Mouse (Mus musculus): ENCODE data around the gene Spg21. TPM values are rescaled to one million over a fixed set of nuclear protein-coding genes. Genes with fewer than 3 reads are reported as not detected.
A peak's percentile ranks its signal among the peaks of the same experiment; 100 is the strongest.

Spg21 gene
- 5.6 and 6.9 TPM in 2 replicates for polyA plus RNA-seq (2012; rRNA removed)
- 28.0 and 30.6 TPM in 2 replicates for polyA plus RNA-seq (2014; fragmentation: Nextera tagmentation; extraction: Ambion mirVana)

- H3K9me3 ChIP-seq (ENCODE audit: control insufficient read depth, low read length) = no peaks in the 10 kb centered on the region
- peak; percentile 71 to 81 (median 71) for DNase-seq (ENCODE audit: low read depth in 3 of 3, low spot score in 3 of 3)
These were observed at the start of gene Spg21 for GRCm38 (mm10) chr9:65460732-65461442. TSS of gene Spg21 (plus strand) at chr9:65460947.

GRCm38 (mm10) chr9:65411326-65411725 is 49.4 kb upstream of the Spg21 start:
- DNase-seq (ENCODE audit: low read depth in 3 of 3, low spot score in 3 of 3) (no peak), ATAC-seq (ENCODE audit: insufficient read depth) (no peak)
- WGBS (ENCODE audit: insufficient replicate concordance) = 44% methylated on average over 3 of the region's 3 CpGs
- TF ChIP-seq EP300 (IDR thresholded peaks at IDR 0.05; ENCODE audit: low read depth) (no peak), CTCF (IDR thresholded peaks at IDR 0.05; ENCODE audit: low read depth) (no peak)
- Histone ChIP-seq H3K4me1 (replicated peaks; ENCODE audit: control insufficient read depth in 2 of 2, insufficient read depth in 2 of 2, low read length in 1 of 2) (no peaks in the 10 kb centered on the region), H3K9ac (replicated peaks) (no peak overlapping the region), H3K27me3 (ENCODE audit: control insufficient read depth, insufficient read depth, low read length) (no peaks in the 10 kb centered on the region), H3K27ac (no peak overlapping the region), H3K9me3 (ENCODE audit: control insufficient read depth, low read length) (no peaks in the 10 kb centered on the region), H3K4me2 (ENCODE audit: low read depth) (no peak overlapping the region), H3K36me3 (replicated peaks; ENCODE audit: control insufficient read depth, insufficient read depth, low read depth) (no peaks in the 10 kb centered on the region), H3K4me3 (ENCODE audit: insufficient read depth in 1 of 2, low read depth in 2 of 2, low read length in 2 of 2) (no peak overlapping the region)

More at GRCm38 (mm10) chr9:65460732-65461442, at the start of gene Spg21:
- peaks cover 2 to 11% of the 10 kb centered on the region in 2 experiments for H3K4me1 ChIP-seq (replicated peaks; ENCODE audit: control insufficient read depth in 2 of 2, insufficient read depth in 2 of 2, low read length in 1 of 2)
- WGBS (ENCODE audit: insufficient replicate concordance) = under 1% methylated on average over 53 of the region's 53 CpGs
- TF ChIP-seq EP300 (IDR thresholded peaks at IDR 0.05; ENCODE audit: low read depth) (no peak), CTCF (IDR thresholded peaks at IDR 0.05; ENCODE audit: low read depth) (no peak)
- H3K36me3 ChIP-seq (replicated peaks; ENCODE audit: control insufficient read depth, insufficient read depth, low read depth) = peaks cover 4% of the 10 kb centered on the region
- peak; percentile 87 for ATAC-seq (ENCODE audit: insufficient read depth)
- H3K27me3 ChIP-seq (ENCODE audit: control insufficient read depth, insufficient read depth, low read length) = no peaks in the 10 kb centered on the region
- H3K4me2 ChIP-seq (ENCODE audit: low read depth) = peak within 1 kb of the TSS; percentile 73
- H3K4me3 ChIP-seq (ENCODE audit: insufficient read depth in 1 of 2, low read depth in 2 of 2, low read length in 2 of 2) = peak within 1 kb of the TSS; percentile 63 to 82
- H3K9ac ChIP-seq (replicated peaks) = peak within 1 kb of the TSS; percentile 55
- H3K27ac ChIP-seq = no peak within 1 kb of the TSS

GRCm38 (mm10) chr9:65417738-65418137 is 43.0 kb upstream of the Spg21 start:
- Histone ChIP-seq H3K9me3 (ENCODE audit: control insufficient read depth, low read length) (no peaks in the 10 kb centered on the region), H3K9ac (replicated peaks) (no peak overlapping the region), H3K27ac (no peak overlapping the region), H3K36me3 (replicated peaks; ENCODE audit: control insufficient read depth, insufficient read depth, low read depth) (no peaks in the 10 kb centered on the region), H3K4me2 (ENCODE audit: low read depth) (no peak overlapping the region), H3K27me3 (ENCODE audit: control insufficient read depth, insufficient read depth, low read length) (no peaks in the 10 kb centered on the region), H3K4me3 (ENCODE audit: insufficient read depth in 1 of 2, low read depth in 2 of 2, low read length in 2 of 2) (no peak overlapping the region), H3K4me1 (replicated peaks; ENCODE audit: control insufficient read depth in 2 of 2, insufficient read depth in 2 of 2, low read length in 1 of 2) (no peaks in the 10 kb centered on the region)
- DNase-seq (ENCODE audit: low read depth in 3 of 3, low spot score in 3 of 3) (no peak), ATAC-seq (ENCODE audit: insufficient read depth) (no peak)
- WGBS (ENCODE audit: insufficient replicate concordance) = 51% methylated on average over 3 of the region's 3 CpGs
- TF ChIP-seq CTCF (IDR thresholded peaks at IDR 0.05; ENCODE audit: low read depth) (no peak), EP300 (IDR thresholded peaks at IDR 0.05; ENCODE audit: low read depth) (no peak)

GRCm38 (mm10) chr9:65419633-65420032 is 41.1 kb upstream of the Spg21 start:
- H3K36me3 ChIP-seq (replicated peaks; ENCODE audit: control insufficient read depth, insufficient read depth, low read depth) = no peaks in the 10 kb centered on the region
- no peaks in the 10 kb centered on the region for H3K27me3 ChIP-seq (ENCODE audit: control insufficient read depth, insufficient read depth, low read length)
- 52% methylated on average over 3 of the region's 3 CpGs for WGBS (ENCODE audit: insufficient replicate concordance)
- no peak overlapping the region for H3K4me3 ChIP-seq (ENCODE audit: insufficient read depth in 1 of 2, low read depth in 2 of 2, low read length in 2 of 2)
- H3K9me3 ChIP-seq (ENCODE audit: control insufficient read depth, low read length) = no peaks in the 10 kb centered on the region
- DNase-seq (ENCODE audit: low read depth in 3 of 3, low spot score in 3 of 3) (no peak), ATAC-seq (ENCODE audit: insufficient read depth) (no peak)
- H3K9ac ChIP-seq (replicated peaks) = no peak overlapping the region
- TF ChIP-seq CTCF (IDR thresholded peaks at IDR 0.05; ENCODE audit: low read depth) (0 out of 2 replicates have a peak, but pooled peaks have one; percentile 15), EP300 (IDR thresholded peaks at IDR 0.05; ENCODE audit: low read depth) (no peak)
- H3K27ac ChIP-seq = no peak overlapping the region
- no peak overlapping the region for H3K4me2 ChIP-seq (ENCODE audit: low read depth)
- no peaks in the 10 kb centered on the region for H3K4me1 ChIP-seq (replicated peaks; ENCODE audit: control insufficient read depth in 2 of 2, insufficient read depth in 2 of 2, low read length in 1 of 2)

- Histone ChIP-seq H3K4me2 (ENCODE audit: low read depth) (no peak within 1 kb of the TSS), H3K27me3 (ENCODE audit: control insufficient read depth, insufficient read depth, low read length) (no peaks in the 10 kb centered on the region), H3K27ac (no peak within 1 kb of the TSS), H3K9me3 (ENCODE audit: control insufficient read depth, low read length) (no peaks in the 10 kb centered on the region), H3K4me3 (ENCODE audit: insufficient read depth in 1 of 2, low read depth in 2 of 2, low read length in 2 of 2) (no peak within 1 kb of the TSS), H3K4me1 (replicated peaks; ENCODE audit: control insufficient read depth in 2 of 2, insufficient read depth in 2 of 2, low read length in 1 of 2) (no peaks in the 10 kb centered on the region), H3K9ac (replicated peaks) (no peak within 1 kb of the TSS), H3K36me3 (replicated peaks; ENCODE audit: control insufficient read depth, insufficient read depth, low read depth) (no peaks in the 10 kb centered on the region)
- ATAC-seq (ENCODE audit: insufficient read depth) (no peak), DNase-seq (ENCODE audit: low read depth in 3 of 3, low spot score in 3 of 3) (no peak)
- TF ChIP-seq CTCF (IDR thresholded peaks at IDR 0.05; ENCODE audit: low read depth) = no peak
- TF ChIP-seq EP300 (IDR thresholded peaks at IDR 0.05; ENCODE audit: low read depth) = no peak
- 69% methylated on average over 11 of the region's 11 CpGs for WGBS (ENCODE audit: insufficient replicate concordance)
These were observed 37.8 kb upstream of the Spg21 start, which contains the start of gene Slc51b for GRCm38 (mm10) chr9:65422760-65423501. TSS of gene Slc51b (minus strand) at chr9:65422955.

Data from liver, embryonic 14.5 days (tissue).